Mouse (Mus musculus): ENCODE results near the gene Slc7a5. TPM values are rescaled to one million over a fixed set of nuclear protein-coding genes. Genes with fewer than 3 reads are reported as not detected.

Slc7a5 gene
- polyA plus RNA-seq, 3 experiments from 2014 or later = 2.5 to 4.4 (median 2.6) TPM

DNA sequence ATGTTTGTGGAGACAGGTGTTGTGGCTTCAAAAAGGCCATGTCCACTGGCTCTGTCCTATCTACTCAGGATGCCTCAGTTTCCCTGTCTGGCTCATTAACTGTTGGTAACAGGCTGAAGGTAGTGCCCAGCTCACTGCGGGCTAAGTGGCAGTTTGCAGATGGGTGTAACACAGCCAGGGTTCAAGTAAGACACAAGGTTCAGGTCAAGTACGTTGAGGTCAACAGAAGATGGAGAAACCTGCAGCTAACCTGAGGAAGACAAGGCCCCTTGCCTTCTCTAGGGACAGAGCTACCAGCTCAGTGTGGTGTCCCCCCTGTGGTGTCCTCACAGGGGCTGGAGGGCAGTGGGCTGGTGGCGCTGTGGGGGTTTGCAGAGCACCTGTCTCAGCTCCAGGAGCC is 27.8 kb downstream of the Slc7a5 start:
- no peak for ATAC-seq

DNA sequence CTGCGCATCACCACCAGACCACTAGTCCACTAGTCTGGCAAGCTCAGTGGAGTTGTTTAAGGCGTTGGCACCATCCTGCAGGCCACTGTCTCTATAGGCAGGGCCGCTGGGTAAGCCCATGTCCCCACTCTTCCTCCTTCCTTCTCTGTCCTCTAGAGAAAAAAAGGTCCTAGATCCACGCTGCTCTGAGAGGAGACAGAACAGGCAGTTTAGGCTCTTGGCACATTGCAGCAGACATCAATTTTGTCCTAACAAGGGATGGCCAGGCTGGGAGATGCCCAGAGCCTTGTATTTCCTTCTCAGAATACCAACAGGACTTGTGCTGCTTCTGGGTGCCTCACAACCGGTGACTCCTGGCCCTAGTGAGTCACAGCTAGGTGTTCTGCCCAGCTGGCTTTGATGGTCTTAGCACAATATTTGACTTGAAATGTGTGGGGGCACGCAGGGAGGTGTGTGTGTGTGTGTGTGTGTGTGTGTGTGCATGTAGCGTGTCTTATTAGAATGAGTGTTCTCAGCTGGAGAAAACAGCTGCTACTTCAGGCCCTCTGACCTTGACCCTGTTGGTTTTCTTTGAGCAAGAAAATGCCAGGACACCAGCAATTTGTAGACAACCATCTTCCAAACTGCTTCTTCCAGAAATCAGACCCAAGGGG is 29.5 kb downstream of the Slc7a5 start:
- ATAC-seq = no peak

DNA sequence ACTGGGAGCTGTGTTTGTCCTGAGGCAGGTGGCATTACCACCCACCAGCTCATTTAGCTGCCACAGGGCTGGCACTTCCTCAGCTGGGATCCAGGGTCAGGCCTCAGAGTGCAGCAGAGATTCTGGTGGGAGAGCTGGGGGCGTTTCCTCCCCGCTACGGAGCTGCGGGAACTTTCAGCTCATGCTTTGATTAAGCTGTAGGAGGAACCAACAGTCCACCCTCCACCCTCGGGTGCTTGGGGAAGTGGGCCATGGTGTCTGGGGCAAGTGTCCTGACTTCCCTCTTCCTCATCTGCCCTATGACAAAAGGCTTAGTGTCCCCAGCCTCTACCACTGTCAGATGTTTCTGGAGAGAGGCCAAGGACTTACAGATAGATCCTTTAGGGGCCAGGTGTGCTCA is 30.3 kb downstream of the Slc7a5 start:
- no peak for ATAC-seq

DNA sequence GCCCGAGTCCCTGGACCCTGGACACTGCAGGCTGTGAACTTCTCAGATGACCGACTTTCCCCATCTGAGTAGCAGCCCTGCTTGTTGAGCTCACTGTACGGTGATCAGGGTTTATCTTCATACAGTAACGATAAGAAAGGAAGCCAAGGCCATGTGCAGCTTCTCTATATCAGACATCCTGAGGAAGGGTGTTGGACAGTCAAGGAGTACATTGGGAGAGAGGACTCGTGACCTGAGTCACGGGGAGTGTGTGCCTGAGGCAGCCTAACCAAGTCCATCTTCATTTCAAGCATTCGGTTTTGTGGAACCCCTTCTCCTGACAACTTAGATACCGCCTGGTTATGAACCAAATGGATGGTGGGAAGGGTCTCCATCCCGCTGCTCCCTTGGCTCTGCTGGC is 32.0 kb downstream of the Slc7a5 start:
- ATAC-seq = no peak

DNA sequence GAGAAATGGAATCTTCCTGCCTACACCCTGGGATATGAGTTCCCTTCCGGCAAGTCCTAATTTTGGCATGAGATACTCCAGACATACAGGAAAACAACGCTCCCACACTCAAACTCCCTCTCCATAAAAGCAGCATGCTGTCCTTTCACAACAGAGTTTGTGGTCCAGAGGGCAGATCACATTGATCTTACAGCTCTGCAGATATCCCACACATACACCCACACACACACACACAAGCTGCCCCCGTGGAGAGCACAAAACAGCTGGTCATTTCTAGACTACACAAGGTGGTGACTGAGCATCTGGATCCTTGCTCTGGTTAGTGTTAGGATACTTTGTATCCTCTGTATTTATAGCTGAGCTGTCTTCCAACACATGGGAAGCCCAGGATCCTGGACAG is 32.4 kb downstream of the Slc7a5 start:
- ATAC-seq = no peak

DNA sequence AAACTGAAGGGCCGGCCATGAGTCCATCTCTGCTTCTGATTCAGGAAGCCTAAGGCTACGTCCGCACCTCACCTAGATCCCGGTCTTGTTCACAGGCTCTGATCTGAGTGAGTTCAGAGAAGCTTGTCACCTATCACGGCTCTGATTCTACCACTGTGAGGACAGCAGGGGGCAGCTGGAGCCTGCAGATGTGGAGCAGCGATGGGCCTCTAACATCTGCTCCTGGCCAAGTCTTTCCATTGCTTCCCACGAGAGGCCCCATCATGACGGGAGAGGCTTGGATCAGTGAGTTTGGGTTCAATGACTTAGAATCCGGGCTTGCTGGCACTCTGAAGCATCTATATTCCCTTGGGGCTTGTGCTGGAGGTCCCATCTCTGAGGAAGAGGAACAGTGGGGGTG is 33.5 kb downstream of the Slc7a5 start:
- peak; percentile 21 for ATAC-seq

GRCm38 (mm10) chr8:121871833-121872440 is 35.6 kb downstream of the Slc7a5 start:
- ATAC-seq = no peak

DNA sequence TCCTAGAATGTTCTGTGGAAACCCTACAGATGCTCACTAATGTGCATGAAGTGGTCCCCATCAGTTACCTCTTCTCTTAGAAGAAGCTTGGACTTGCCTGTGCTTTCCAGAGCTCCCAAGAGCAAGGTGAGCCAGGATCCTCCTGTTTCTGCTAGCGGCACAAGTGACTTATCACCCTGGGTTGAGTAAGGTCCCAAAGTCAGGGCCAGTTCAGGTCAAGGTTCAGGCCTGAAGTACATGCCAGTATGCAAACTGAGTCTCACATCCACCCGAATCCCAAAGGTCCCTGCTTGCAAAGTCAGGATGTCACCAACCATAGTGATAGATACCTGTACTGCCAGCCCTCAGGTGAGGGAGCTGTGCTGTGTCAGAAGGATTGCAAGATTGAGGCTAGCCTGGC is 37.3 kb downstream of the Slc7a5 start:
- no peak for ATAC-seq

- ATAC-seq = no peak
Measured at GRCm38 (mm10) chr8:121868896-121869295, 38.6 kb downstream of the Slc7a5 start.

GRCm38 (mm10) chr8:121868196-121868595 is 39.3 kb downstream of the Slc7a5 start:
- no peak for ATAC-seq

DNA sequence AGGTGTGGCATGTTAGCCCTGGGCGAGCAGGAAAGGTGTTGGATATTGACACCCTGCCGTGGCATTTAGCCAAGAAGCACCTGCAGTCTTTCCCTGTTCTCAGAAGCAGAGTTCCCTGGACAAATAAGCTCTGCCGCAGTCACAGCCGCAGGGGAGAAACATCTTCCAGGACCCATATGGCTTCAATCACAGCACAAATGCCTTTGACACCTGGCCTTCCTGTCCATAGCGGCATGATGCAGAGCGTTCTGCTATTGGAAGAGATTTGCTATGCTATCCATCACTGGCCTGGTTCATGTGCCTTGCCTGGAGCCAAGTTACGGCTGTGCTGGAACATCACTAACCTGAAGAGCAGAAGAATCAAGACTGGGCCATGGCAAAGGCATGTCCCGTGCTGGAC is 42.1 kb downstream of the Slc7a5 start:
- no peak for ATAC-seq

- ATAC-seq = peak; percentile 63
Measured at GRCm38 (mm10) chr8:121861806-121862548, 45.5 kb downstream of the Slc7a5 start.

DNA sequence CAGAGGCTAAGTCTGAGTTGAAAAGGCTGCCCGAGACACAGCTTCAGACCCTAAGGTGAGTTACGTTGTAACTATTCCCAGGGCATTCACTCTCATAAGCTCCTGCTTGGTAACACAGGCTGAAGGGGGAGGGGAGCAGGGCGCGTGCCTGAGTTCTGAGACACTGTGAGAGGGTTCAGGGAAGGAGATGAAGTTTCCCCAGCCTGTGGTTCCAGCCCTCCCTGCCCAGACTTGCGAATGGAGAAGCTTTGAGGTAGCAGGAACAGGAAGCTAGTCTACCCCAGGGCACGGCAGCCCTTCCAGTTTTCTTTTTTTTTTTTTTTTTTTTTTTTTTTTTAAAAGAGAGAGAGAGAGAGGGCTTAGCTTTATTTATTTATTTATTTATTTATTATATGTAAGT is 46.2 kb downstream of the Slc7a5 start:
- ATAC-seq = no peak

GRCm38 (mm10) chr8:121857747-121858146 is 49.7 kb downstream of the Slc7a5 start:
- ATAC-seq = no peak

GRCm38 (mm10) chr8:121857331-121857730 is 50.2 kb downstream of the Slc7a5 start:
- ATAC-seq = no peak

- ATAC-seq = no peak
Measured at GRCm38 (mm10) chr8:121856071-121856746, 51.3 kb downstream of the Slc7a5 start.

- ATAC-seq = no peak
Measured at GRCm38 (mm10) chr8:121853586-121853985, 53.9 kb downstream of the Slc7a5 start.

- no peak for ATAC-seq
Measured at GRCm38 (mm10) chr8:121852464-121852863, 55.0 kb downstream of the Slc7a5 start.

GRCm38 (mm10) chr8:121851716-121852115 is 55.8 kb downstream of the Slc7a5 start:
- no peak for ATAC-seq

DNA sequence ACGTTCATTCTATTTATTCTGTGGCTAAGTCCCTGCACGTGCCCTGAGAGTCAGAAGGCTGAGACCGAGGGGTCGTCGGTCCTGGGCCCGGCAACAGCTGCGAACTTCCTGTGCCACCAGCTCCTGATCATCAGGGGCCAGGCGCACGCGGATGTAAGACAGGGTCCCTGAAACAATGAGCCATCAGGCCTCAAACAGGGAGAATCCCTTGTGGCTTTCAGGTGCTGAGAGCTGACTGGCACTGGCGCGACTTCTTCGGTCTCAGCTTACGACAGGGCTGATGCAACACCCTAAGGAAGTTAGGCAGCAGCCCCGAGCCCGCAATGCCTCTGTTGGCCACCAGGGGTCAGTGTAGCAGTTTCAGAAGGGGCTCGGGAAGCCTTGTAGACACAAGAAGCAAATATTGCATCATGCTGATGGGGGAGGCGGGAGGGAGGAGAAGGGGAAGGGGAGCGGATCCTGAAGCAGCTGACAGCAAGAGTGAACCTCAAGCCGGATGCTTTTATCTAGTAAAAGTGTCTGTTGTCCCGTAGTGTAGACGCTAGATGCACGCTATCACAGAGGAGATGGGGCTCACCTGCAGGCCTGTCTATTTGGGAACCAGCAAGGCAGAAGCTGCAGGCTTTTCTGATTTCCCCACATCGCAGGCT is 56.5 kb downstream of the Slc7a5 start:
- peak; percentile 82 for ATAC-seq

DNA sequence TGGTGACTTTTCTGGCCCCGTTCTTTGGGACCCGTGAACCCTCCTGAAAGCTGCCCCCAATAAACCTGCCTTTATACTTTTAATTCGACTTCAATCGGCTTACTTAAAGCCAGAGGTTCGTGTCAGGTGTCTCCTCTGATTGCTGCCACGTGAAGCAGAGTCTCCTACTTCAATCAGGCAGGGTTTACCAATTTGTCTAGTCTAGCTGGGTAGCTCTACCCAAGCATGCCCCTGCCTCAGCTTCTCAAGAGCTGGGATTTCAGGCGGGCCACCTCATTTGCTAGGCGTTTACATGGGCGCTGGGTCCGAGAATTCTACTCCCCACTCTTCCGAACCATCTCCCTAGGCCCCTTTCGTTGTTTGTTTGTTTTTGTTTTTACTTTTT is 57.1 kb downstream of the Slc7a5 start:
- ATAC-seq = no peak

- peak; percentile 61 for ATAC-seq
Measured at GRCm38 (mm10) chr8:121850018-121850417, 57.5 kb downstream of the Slc7a5 start.

DNA sequence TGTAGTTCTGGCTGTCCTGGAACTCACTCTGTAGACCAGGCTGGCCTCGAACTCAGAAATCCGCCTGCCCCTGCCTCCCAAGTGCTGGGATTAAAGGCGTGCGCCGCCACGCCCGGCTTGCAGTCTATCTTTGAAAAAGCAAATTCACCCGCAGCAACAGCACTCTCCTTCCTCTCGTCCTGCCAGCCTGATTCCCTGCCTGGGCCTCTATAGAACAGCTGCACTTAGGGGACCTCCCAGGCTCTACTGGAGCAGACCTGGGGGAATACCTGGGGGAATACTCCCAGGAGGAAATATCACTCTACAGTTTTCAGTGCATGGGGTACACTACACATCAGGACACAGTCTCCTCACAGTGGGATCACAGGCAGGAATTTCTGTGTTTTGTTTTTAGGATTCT is 58.2 kb downstream of the Slc7a5 start:
- no peak for ATAC-seq
